Mouse (Mus musculus): ENCODE data around the gene Slc4a11. TPM values are rescaled to one million over a fixed set of nuclear protein-coding genes. Genes with fewer than 3 reads are reported as not detected.

The Slc4a11 gene
- 1 to 10 TPM; 2.0 to 5.3 TPM for total RNA-seq (2021)
- long read RNA-seq, experiment 1, partial matches to known transcripts: 1 of 5 reads
- long read RNA-seq, experiment 1, other reads (novel, unspliced or antisense): 1 of 5 reads
- long read RNA-seq, experiment 2, transcript Slc4a11-201 (21 exons, 3,196 nt): major isoform, 17 of 25 reads
- long read RNA-seq, experiment 2, partial matches to known transcripts: 1 of 25 reads
- long read RNA-seq, experiment 2, other reads (novel, unspliced or antisense): 7 of 25 reads

DNA sequence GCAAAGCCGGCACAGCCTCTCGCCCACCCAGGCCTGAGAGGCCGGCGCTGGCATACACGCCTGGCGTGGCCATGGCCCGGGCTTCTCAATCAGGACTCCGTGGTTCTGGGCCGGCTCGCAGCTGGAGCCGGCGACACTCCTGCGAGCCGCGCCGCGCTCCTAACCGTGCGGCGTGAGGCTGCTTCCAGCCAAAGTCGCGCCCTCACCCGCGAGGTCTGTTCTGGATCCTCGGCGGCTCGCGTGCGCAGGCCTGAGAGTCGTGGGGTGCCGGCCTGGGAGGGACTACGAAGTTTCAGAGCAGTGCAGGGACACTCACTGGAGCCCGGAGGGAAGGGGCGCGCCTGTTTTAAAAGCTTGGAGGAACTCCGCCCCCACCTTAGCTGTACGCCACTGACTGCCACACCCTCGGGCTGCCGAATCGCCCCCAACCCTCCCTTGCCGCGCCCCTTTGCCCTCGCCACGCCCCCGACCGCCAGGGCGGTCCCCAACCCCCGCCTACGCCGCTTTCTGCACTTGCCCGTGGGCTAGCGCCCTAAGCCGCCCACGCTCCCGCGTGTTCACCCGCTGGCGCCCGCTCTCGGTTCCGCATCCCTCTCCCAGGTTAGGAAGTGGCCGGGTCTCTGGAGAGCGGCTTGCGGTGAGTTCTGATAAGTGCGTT is at the start of gene Slc4a11:
TSS of gene Slc4a11 (minus strand) at position 367 of the 658 bp plus-strand sequence.
- DNase-seq (ENCODE audit: low spot score in 2 of 2): peak; percentile 69 to 70

DNA sequence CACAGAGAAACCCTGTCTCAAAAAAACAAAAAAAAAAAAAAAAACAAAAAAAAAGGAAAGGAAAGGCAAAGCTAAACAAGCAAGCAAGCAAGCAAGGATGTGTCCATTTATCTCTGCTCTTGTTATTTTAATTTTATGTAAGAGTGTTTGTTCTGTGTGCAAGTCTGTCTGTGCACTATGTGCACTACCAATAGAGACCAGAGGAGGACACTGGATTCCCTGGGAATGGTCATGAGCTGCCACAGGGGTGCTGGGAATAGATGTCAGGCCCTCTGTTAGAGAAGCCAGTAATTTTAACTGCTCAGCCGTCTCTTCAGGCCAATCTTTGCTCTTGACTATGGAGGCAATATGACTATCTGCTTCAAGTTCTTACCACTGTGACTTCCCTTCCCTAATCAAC is 46.3 kb upstream of the Slc4a11 start:
- no peak for DNase-seq (ENCODE audit: low spot score in 2 of 2)

DNA sequence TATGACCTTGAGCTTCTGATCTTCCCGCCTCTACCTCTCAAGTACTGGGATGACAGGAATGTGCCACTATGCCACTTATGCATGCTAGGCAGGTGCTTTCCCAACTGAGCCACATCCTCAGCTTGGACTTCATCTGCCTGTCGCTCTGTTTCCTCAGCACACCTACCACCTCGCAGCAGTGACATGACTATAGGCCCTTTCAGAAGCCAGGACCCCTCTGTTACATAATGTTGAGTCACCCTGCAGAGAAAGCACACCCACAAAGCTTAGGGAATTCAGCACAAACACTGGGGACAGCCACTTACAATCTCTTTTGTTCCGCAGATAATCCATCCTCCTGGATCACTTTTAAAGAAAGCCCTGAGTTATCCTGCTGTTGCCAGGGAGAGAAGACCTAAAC is 42.8 kb upstream of the Slc4a11 start:
- no peak for DNase-seq (ENCODE audit: low spot score in 2 of 2)

DNA sequence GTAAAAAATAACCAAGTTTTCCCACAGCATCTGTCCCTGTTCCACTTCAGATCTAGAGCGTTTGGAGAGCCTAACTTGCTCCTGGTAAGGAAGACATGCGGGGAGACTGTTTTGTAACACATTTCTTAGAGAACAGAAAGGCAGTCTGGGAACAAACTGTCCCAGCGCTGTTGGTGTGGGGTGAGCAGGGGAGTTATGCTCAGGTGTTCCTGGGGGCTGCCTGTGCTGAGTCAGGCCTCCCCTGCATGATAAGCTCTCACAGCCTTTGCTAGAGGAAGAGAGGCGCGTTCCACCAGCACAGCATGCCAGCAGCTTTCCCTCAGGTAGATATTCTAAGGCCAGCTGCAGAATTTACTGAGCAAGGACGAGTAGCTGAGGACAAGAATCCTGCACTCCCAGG is 40.7 kb upstream of the Slc4a11 start:
- no peak for DNase-seq (ENCODE audit: low spot score in 2 of 2)

DNA sequence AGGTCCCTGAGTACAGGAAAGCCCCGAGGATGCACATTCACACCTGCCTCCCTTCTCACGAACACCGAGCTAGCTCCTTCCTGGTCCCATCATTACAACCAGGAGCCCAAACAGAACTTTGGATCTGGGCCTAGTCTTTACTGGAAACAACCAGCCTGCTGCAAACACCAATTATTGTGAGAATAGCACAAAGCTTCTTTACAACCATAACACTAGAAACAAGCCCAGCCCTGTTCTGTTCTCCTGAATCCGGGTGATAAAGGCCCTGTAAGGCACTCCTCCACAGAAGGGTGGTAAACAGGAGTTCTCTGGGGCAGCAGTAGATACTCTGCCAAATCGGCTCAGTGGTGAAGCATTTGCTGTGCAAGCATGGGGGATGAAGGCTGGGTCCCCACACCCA is 38.0 kb upstream of the Slc4a11 start:
- DNase-seq (ENCODE audit: low spot score in 2 of 2): no peak

DNA sequence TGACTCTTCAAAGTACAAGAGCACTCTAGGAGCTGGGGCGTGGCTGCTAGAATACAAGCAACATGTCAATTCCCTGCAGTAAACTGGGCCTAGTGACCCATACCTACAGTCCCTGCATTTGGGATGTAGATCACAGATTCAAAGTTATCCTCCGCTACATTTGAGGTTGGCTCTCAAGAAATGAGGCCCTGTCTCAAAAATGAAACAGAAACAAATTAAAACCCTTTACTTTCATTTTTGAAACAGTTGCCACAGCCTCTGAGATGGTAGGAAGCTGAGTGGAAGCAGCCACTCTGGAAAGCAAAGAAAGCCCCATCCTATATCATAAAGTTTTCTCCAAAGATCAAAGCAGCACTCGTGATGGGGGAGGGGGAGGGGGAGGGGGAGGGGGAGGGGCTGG is 36.1 kb upstream of the Slc4a11 start:
- DNase-seq (ENCODE audit: low spot score in 2 of 2): no peak

DNA sequence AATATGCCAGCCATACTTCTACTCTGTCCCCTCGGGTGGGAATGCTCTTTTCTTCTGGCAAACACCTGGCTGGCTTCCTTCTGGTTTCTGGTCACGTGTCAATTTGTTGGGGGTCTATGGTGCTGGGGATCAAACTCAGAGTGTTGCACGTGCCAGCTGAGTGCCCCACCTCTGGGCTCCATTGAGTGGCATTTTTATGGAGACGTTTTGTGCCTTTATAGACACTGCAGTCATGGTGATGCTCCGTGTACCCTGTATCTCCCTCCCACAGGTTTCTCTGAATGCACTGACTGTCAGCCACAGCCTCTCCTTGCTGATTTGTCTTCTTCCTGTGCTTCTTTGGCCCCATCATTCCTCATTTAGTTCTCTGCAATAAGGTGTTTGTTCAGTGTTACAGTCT is 34.5 kb upstream of the Slc4a11 start:
- DNase-seq (ENCODE audit: low spot score in 2 of 2): no peak

DNA sequence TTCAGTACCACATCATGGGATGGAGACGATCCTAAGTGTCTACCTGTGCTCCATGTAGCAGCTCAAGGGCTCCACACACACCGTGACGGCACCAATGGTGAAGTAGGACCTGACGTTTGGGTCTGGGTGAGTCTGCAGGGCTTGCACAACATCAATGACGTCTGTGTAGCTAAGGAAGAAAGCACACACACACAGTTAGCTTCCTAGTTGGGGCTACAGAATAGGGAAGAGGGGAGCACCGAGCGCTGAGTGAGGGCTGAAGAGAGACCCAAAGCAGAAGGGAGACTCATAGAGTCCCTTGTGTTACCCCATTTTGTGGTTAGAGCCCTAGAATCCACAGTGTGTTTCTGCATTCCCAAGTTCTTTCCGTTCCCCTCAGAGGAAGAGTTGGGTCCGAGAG is 33.4 kb upstream of the Slc4a11 start:
- no peak for DNase-seq (ENCODE audit: low spot score in 2 of 2)

DNA sequence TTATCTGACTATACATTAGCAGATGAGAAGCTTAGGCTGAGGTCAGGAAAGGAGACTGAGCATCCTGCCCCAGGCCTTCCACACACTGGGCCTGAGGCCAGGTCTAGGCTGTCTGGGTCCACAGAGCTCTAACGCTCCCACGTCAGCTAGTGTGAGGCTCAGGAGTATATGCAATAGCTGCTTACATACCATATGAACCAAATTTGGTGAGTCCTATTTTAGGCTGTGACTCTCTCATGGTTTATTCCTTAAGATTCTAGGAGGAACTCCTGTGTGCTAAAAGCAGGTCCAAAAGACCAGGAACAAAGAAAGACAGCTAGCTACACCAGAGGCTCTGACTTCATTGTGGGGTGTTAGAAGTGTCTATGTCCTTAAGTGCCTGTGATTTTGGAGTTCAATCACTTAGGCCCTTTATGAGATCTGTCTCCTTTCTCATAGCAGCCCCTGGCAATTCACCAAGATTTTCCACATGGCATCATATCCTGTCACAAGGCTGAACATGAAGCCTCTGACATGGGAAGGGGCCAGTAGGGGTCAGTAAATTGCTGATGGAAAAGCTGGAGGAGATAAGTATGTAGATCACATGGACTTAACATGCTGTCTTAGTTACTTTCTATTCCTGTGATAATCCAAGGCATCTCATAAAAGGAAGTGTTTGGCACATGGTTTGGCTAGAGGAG is 31.7 kb upstream of the Slc4a11 start:
- DNase-seq (ENCODE audit: low spot score in 2 of 2): no peak

DNA sequence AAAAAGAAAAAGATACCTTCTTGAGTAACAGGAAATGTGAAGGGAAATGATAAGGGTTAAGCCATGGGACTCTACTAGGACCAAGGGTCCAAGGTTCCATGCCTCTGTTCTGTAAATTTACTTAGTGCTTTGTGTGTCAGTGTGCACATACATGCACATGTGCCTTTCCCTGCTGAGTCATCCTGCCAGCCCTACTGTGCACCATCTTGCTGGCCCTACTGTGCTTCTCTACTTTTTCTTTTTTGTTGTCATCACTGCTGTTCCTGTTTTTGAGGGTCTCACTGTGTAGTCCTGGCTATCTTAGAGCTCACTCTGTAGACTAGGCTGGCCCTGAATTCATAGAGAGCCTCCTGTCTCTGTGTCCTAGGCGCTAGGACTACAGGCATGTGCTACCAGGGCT is 30.4 kb upstream of the Slc4a11 start:
- DNase-seq (ENCODE audit: low spot score in 2 of 2): no peak

DNA sequence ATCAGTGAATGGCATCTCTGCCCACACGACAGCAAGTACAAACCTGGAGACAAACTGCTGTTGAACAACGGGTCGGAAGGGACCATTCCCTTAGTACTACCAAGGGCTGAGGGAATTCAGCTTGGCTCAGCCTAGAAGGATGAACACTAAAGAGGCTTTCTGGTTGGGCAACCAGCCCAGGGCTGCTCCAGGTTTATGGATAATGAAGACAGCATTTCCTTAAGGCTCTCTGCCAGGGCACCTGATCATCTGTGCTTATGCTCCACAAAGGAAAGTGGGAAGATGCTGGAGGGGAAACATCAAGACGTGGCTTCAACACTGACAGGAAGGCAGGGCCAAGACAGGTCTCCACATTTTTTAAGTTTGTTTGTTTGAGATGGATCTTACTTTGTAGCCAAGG is 27.1 kb upstream of the Slc4a11 start:
- DNase-seq (ENCODE audit: low spot score in 2 of 2): no peak

DNA sequence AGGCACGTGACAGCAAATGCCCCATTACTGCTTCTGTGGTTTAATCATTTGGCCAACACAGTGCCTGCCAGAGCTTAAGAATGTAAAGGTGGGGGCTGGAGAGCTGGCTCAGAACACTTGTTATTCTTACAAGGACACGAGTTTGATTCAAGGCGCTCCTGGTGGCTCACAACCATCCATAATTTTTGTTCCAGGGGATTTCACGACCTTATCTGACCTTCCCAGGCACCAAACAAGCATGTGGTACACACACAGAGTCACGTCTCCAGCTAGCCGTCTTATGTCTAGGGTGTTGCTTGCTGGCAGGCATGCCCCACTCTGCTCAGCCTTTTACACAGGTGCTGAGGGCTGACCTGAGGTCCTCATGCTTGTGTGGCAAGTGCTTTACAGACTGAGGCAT is 20.6 kb upstream of the Slc4a11 start:
- no peak for DNase-seq (ENCODE audit: low spot score in 2 of 2)

DNA sequence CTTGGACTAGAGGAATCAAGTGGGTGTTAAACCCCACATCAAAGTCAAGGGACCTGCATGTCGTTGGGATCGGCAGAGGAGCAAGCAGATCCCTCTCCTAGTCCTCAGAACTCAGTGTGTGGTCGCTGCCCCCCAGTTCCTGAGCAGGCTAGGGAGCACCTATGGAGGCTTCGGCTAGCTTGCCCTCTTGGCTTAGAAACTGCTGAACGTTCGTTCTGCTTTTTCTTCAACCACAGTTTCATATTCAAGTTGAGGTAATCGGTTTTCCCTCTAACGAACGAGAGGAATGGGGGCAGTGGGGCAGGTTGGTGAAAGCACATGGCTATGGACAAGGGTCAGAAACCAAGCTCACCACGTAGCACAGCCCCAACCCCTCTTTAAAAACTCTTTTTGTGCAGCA is 9.7 kb upstream of the Slc4a11 start:
- no peak for DNase-seq (ENCODE audit: low spot score in 2 of 2)

DNA sequence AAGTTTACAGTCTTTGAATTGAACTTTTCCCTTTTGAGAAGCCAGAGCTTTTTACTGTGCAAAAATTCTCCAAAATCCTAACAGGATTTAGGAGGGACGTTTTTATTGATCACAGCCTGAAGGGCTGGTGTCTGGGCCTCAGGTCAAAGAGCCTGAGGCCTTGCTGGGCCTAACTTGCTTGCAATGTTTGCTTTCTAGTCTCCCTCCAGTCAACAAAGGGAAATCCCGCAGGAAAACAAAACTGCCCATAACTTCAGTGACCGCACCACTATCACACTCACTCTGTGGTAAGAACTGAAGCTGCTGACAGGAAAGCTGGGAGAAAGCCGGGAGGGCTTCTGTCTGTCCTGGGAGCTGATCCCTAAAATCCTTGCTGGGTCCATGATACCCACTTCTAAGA is 9.3 kb upstream of the Slc4a11 start:
- DNase-seq (ENCODE audit: low spot score in 2 of 2): no peak

DNA sequence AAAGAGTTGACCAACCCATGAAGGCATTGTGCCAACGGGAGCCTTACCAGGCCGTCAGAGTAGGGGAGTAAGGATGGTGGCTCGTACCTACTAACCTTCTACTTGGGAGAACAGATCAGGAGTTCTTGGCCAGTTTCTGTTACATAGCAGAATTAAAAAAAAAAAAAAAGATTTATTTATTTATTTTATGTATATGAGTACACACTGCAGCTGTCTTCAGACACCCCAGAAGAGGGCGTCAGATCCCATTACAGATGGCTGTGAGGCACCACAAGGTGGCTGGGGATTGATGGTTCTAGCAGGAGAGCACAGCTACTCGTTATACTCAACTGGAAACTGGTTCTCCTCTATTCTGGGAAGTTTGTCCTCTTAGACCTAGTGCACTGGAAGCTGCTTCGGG is 7.9 kb upstream of the Slc4a11 start:
- DNase-seq (ENCODE audit: low spot score in 2 of 2): no peak

DNA sequence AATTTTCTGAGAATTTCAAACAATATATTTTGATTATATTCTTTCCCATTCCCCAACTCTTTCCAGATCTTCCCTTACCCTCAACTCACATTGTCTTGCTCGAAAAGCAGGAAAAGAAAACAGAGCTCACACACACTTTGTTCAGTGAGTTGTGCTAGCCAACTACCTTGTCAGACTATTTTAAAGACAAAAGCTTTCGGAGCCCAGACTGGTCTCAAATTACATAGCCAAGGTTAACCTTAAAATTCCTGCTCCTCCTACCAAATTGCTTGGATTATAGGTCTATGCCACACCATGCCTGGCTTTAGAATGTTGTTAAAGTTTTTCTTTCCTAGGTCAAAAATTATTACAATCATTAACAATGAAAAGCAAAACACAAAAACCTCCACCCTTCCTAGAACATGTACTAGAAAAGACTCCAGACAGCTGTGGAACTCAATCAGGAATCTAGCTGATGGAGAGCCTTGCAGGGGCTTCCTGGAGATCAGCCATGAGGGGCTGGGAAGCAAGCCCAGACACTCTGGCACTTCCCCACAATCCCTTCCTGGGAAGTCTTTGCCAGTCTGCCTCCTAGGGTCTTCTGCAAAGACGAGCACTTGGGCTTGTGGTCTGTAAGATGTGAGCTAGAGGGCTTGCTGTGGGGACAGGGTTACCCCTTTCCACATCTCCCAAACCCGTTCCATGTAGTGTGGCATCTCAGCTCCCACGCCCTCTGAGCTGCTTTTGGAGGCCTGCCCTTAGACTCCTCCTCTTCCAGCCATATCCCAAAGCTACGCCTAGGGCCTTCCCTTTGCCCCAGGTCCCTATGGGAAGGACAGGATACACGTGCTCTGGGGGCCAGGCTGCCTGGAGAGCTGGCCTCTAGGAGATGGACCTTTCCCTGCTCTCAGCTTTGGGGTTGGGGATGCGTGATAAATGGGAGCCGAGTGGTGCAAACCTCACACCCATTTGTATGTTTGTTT is 7.0 kb upstream of the Slc4a11 start:
- DNase-seq (ENCODE audit: low spot score in 2 of 2): no peak

DNA sequence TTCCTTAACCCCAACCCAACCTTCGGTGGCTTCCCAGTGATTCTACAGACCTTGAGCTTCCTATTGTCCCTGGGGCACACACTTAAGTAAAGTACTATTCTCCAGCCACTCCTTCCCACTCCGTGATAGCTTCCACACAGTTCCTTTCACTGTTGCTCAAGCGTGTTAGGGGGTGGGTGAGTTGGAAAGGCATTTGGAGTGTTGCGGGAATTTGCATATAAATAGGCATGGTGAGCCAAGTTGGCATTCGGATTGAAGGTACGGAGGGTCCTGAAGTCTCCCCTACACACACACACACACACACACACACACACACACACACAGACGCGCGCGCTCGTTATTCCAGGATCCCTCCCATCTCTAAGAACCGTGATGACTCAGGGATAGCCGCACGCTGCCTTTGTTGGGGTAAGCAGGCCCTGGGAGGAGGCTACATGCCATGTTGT is 525 bp upstream of the Slc4a11 start:
- no peak for DNase-seq (ENCODE audit: low spot score in 2 of 2)

DNA sequence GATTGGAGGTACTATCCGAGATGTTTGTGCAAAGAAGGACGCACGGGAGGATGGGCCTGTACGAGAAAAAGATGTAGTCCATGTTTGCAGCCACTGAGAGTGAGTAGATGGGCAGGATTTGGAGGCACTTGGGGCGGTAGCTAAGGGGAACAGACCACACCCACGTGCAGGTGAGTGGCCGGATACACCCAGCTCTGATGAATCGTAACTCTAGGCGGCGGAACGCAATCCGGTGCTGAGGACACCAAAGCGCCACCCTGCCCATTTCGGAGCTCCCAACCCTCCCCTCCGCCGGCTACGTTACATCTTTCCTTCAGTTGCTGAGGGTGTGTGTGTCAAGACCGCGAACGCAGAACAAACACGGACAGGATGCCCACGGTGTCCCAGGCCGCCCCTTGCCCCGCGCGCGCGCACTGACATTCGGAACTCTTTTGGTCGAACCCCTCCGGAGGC is 593 bp downstream of the Slc4a11 start:
- DNase-seq (ENCODE audit: low spot score in 2 of 2): peak; percentile 18 to 29

DNA sequence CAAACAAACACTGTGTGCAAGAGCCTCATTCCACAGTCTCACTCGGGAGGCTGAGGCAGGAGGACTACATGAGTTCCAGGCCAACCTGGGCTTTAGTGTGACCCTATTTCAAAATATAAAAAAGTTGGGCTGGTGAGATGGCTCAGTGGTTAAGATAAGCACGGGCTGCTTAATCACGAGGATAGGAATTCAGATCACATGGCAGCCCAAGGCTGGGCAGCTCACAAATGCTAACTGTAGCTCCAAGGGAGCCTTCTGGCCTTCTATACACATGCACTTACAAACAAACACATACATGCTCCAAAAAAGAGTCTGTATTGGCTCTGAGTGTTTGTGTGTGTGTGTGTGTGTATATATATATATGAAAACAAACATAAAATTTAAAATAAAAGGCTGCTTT is 3.8 kb downstream of the Slc4a11 start:
- no peak for DNase-seq (ENCODE audit: low spot score in 2 of 2)

DNA sequence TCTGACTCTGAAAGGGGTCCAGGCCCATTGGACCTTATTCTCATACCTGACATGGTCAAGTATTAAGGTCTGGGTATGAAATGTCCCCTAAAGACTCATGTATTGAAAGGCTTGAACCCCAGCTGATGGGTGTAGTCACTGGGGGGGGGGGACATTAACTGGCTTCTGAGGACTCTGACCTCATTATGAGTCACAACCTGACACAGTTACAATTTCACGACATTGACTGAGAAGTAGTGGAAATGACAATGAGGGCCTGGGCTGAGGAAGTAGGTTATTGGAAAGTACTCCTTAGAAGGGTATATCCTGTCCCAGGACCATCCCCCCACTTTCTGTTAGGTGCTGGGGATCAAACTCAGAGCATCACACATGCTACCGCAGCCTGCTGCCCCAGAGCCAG is 8.3 kb downstream of the Slc4a11 start:
- peak in 1 of 2 experiments; percentile 18 for DNase-seq (ENCODE audit: low spot score in 2 of 2)

DNA sequence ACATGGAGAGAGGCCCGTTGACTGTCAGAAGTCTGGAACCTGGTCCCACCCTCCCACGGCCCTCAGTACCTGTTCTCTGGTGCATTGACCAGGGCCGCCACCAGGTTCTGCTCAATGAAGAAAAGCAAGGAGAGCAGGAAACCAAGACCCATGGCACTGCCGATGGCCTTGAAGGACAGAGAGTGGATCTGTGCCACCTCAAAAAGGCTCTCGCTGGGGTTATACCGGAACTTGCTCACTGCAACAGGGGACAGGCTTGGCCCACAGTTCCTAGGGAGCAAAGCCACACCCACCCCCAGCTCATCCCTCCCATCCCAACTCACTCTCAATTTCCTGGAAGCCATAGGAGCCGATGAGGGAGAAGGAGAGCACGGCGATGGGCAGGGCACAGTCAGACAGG is 11.9 kb downstream of the Slc4a11 start:
- no peak for DNase-seq (ENCODE audit: low spot score in 2 of 2)

Measured in adrenal gland, adult 18-20 months (tissue).